Mouse (Mus musculus): ENCODE measurements around the gene Cltrn. TPM values are rescaled to one million over a fixed set of nuclear protein-coding genes. Genes with fewer than 3 reads are reported as not detected.
A peak's percentile ranks its signal among the peaks of the same experiment; 100 is the strongest.

The Cltrn gene
- polyA plus RNA-seq, 1 experiment from 2014 or later: 6.2 TPM

- H3K4me1 ChIP-seq (ENCODE audit: insufficient read depth): no peaks in the 10 kb centered on the region
- no peak overlapping the region for H3K4me3 ChIP-seq (ENCODE audit: low read depth, low read length)
- no peaks in the 10 kb centered on the region for H3K27me3 ChIP-seq (ENCODE audit: insufficient read depth, low read length)
- no peak overlapping the region for H3K27ac ChIP-seq (ENCODE audit: low read depth)
- H3K4me2 ChIP-seq (ENCODE audit: low read depth, low read length): no peak overlapping the region
- H3K9ac ChIP-seq (replicated peaks): no peak overlapping the region
- no peak for ATAC-seq
- no peaks in the 10 kb centered on the region for H3K9me3 ChIP-seq (ENCODE audit: low read length)
- H3K36me3 ChIP-seq (replicated peaks; ENCODE audit: insufficient read depth, low read length): no peaks in the 10 kb centered on the region
- WGBS (ENCODE audit: insufficient replicate concordance): 83% methylated on average over 3 of the region's 3 CpGs
- TF ChIP-seq EP300 (IDR thresholded peaks at IDR 0.05; ENCODE audit: low read depth): no peak
- no peak for TF ChIP-seq CTCF (IDR thresholded peaks at IDR 0.05; ENCODE audit: low read depth)
- DNase-seq: no peak
These were observed 35.3 kb downstream of the Cltrn start for GRCm38 (mm10) chrX:164123942-164124341.

GRCm38 (mm10) chrX:164133531-164133930, 44.9 kb downstream of the Cltrn start:
- no peak overlapping the region for H3K9ac ChIP-seq (replicated peaks)
- no peaks in the 10 kb centered on the region for H3K4me1 ChIP-seq (ENCODE audit: insufficient read depth)
- DNase-seq (no peak), ATAC-seq (no peak)
- H3K4me2 ChIP-seq (ENCODE audit: low read depth, low read length): no peak overlapping the region
- 87% methylated on average over 3 of the region's 3 CpGs for WGBS (ENCODE audit: insufficient replicate concordance)
- no peak overlapping the region for H3K27ac ChIP-seq (ENCODE audit: low read depth)
- H3K27me3 ChIP-seq (ENCODE audit: insufficient read depth, low read length): no peaks in the 10 kb centered on the region
- no peaks in the 10 kb centered on the region for H3K9me3 ChIP-seq (ENCODE audit: low read length)
- TF ChIP-seq EP300 (IDR thresholded peaks at IDR 0.05; ENCODE audit: low read depth) (no peak), CTCF (IDR thresholded peaks at IDR 0.05; ENCODE audit: low read depth) (no peak)
- no peak overlapping the region for H3K4me3 ChIP-seq (ENCODE audit: low read depth, low read length)
- H3K36me3 ChIP-seq (replicated peaks; ENCODE audit: insufficient read depth, low read length): no peaks in the 10 kb centered on the region

DNA sequence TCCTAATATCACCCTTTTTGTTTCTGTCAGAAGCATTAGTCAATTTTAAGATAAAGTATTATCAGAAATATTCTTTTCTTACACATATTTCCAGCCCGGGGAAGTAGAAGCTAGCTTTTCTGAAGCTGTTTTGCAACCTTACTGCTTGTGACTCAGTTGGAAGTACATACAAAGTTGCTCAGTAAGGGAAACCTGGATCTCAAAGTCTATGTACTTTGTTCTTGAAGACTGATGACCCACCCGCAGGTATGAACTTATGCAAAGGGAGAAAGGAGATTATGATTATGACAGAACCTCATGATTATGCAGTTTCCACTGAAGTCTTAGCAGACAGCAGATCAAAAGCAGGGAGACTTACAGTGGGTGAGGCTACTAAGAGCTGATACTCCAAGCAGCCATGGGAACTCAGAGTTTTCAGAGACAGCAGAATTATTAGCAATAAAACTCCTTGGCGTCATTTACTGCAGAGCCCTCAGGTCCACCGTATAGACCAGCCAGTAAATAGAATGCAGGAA, 46.7 kb downstream of the Cltrn start:
- TF ChIP-seq CTCF (IDR thresholded peaks at IDR 0.05; ENCODE audit: low read depth) (no peak), EP300 (IDR thresholded peaks at IDR 0.05; ENCODE audit: low read depth) (no peak)
- DNase-seq (no peak), ATAC-seq (no peak)
- no peaks in the 10 kb centered on the region for H3K9me3 ChIP-seq (ENCODE audit: low read length)
- H3K27ac ChIP-seq (ENCODE audit: low read depth): no peak overlapping the region
- H3K36me3 ChIP-seq (replicated peaks; ENCODE audit: insufficient read depth, low read length): no peaks in the 10 kb centered on the region
- H3K9ac ChIP-seq (replicated peaks): no peak overlapping the region
- WGBS (ENCODE audit: insufficient replicate concordance): 71% methylated on average over 4 of the region's 4 CpGs
- no peak overlapping the region for H3K4me2 ChIP-seq (ENCODE audit: low read depth, low read length)
- H3K27me3 ChIP-seq (ENCODE audit: insufficient read depth, low read length): no peaks in the 10 kb centered on the region
- no peaks in the 10 kb centered on the region for H3K4me1 ChIP-seq (ENCODE audit: insufficient read depth)
- no peak overlapping the region for H3K4me3 ChIP-seq (ENCODE audit: low read depth, low read length)

DNA sequence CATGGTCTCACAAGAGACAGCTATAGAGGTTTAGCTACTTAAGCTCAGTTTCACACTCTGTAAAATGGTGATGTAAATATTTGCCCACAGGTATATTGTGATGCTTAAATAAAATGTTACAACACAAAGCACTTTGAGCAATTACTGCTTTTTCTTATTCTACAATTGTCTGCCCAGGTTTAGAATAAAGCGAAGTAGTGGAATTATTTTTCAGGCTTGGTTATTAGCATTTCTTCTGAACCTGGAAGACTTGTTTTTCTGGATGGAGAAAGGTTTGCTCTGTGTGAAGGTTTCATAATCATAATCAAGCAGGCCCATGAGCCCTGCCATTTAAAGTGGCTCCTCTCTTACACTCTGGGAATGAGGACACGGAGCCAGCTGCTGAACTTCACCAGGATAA, 50.4 kb downstream of the Cltrn start, which contains the start of gene Ace2:
Ace2 (plus strand) TSS at position 301 of the 400 bp plus-strand sequence.
- Histone ChIP-seq H3K27me3 (ENCODE audit: insufficient read depth, low read length) (no peaks in the 10 kb centered on the region), H3K36me3 (replicated peaks; ENCODE audit: insufficient read depth, low read length) (no peaks in the 10 kb centered on the region), H3K9ac (replicated peaks) (no peak within 1 kb of the TSS), H3K4me2 (ENCODE audit: low read depth, low read length) (no peak within 1 kb of the TSS), H3K9me3 (ENCODE audit: low read length) (no peaks in the 10 kb centered on the region), H3K4me1 (ENCODE audit: insufficient read depth) (no peaks in the 10 kb centered on the region), H3K4me3 (ENCODE audit: low read depth, low read length) (no peak within 1 kb of the TSS), H3K27ac (ENCODE audit: low read depth) (no peak within 1 kb of the TSS)
- TF ChIP-seq EP300 (IDR thresholded peaks at IDR 0.05; ENCODE audit: low read depth): no peak
- no peak for TF ChIP-seq CTCF (IDR thresholded peaks at IDR 0.05; ENCODE audit: low read depth)
- DNase-seq: no peak
- no peak for ATAC-seq
- 80% methylated on average over 2 of the region's 2 CpGs for WGBS (ENCODE audit: insufficient replicate concordance)

DNA sequence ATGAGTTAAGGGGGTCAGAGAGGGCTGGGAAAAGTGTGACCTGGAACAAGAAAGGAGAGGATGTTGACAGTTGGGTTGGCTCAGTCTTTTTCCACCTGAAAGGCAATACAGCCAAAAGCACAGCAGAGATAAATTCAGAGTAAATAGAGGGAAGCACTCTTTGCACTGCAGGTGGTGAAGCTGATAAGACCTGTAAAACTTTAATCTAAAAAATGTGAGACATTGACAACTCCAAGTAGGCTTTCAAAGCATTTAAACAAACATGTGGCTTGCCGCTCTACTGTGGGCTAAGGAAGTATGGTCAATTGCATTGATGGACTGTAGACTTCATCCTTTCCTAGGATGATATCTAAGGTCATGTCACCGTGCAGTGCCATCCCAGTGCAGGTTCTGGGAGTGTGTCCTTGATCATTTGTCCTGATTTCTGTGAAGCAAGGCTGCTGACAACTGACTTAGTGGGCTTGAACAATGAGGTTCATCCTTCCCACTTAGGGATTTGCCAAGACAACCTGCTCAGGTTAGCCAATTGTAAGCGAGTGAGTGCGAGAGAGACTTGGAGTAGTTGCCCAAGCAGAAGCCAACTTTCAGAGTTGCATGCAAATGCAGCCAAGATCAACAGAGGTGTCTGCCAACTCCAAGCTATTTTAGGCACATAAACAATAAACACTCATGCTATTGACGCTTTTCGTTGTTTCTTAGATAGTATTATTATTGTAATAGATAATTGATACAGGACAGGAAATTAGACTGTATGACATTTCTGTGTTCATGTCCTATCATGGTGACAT, 57.0 kb downstream of the Cltrn start:
- WGBS (ENCODE audit: insufficient replicate concordance): 60% methylated on average over 6 of the region's 6 CpGs
- no peak for TF ChIP-seq CTCF (IDR thresholded peaks at IDR 0.05; ENCODE audit: low read depth)
- peak; percentile 95 for TF ChIP-seq EP300 (IDR thresholded peaks at IDR 0.05; ENCODE audit: low read depth)
- Histone ChIP-seq H3K9ac (replicated peaks) (no peak overlapping the region), H3K9me3 (ENCODE audit: low read length) (no peaks in the 10 kb centered on the region), H3K4me1 (ENCODE audit: insufficient read depth) (0 out of 2 replicates have a peak, but pooled peaks cover 8% of the 10 kb centered on the region), H3K4me2 (ENCODE audit: low read depth, low read length) (no peak overlapping the region), H3K4me3 (ENCODE audit: low read depth, low read length) (no peak overlapping the region), H3K36me3 (replicated peaks; ENCODE audit: insufficient read depth, low read length) (no peaks in the 10 kb centered on the region), H3K27ac (ENCODE audit: low read depth) (peak overlapping the region; percentile 41; the same call in 1 of the 2 replicates), H3K27me3 (ENCODE audit: insufficient read depth, low read length) (0 out of 2 replicates have a peak, but pooled peaks cover 3% of the 10 kb centered on the region)
- DNase-seq (no peak), ATAC-seq (peak; percentile 87)

GRCm38 (mm10) chrX:164152703-164153102, 64.1 kb downstream of the Cltrn start:
- no peak for DNase-seq
- Histone ChIP-seq H3K9ac (replicated peaks) (no peak overlapping the region), H3K9me3 (ENCODE audit: low read length) (no peaks in the 10 kb centered on the region), H3K4me2 (ENCODE audit: low read depth, low read length) (no peak overlapping the region), H3K4me3 (ENCODE audit: low read depth, low read length) (no peak overlapping the region), H3K36me3 (replicated peaks; ENCODE audit: insufficient read depth, low read length) (no peaks in the 10 kb centered on the region), H3K27ac (ENCODE audit: low read depth) (no peak overlapping the region), H3K4me1 (ENCODE audit: insufficient read depth) (no peaks in the 10 kb centered on the region), H3K27me3 (ENCODE audit: insufficient read depth, low read length) (0 out of 2 replicates have a peak, but pooled peaks cover 3% of the 10 kb centered on the region)
- no peak for ATAC-seq
- WGBS (ENCODE audit: insufficient replicate concordance): 61% methylated on average over 2 of the region's 2 CpGs
- TF ChIP-seq EP300 (IDR thresholded peaks at IDR 0.05; ENCODE audit: low read depth) (no peak), CTCF (IDR thresholded peaks at IDR 0.05; ENCODE audit: low read depth) (no peak)

Data from liver, postnatal 0 days (tissue).